Mouse (Mus musculus) liver, postnatal 0 days (tissue): ENCODE measurements around the gene Rps6ka2. TPM values are rescaled to one million over a fixed set of nuclear protein-coding genes. Genes with fewer than 3 reads are reported as not detected.
A peak's percentile ranks its signal among the peaks of the same experiment; 100 is the strongest.

ENCODE experiments used
- ATAC-seq: fragments of 200-750 bp; cut with Nextera tagmentation; 2 replicates; pipeline ENCODE4 v1.8.0; 2017; ENCODE audit warnings: mild to moderate bottlenecking, moderate library complexity
- DNase-seq: peaks from one replicate; pipeline ENCODE4 v3.0.0-alpha.2; 2016
- H3K27ac ChIP-seq: fragments of 300-500 bp; sonication (generic); 2 replicates; pipeline ENCODE4 v1.5.1; 2014; ENCODE audit warnings: antibody characterized with exemption, moderate library complexity, mild to moderate bottlenecking, low read depth
- H3K27me3 ChIP-seq: fragments of 300-500 bp; sonication (generic); 2 replicates; pipeline ENCODE4 v1.6.1; 2014; ENCODE audit warnings: low read length, control low read depth, mixed read lengths; ENCODE audit not compliant: insufficient read depth
- H3K36me3 ChIP-seq: fragments of 300-500 bp; sonication (generic); replicated peaks from 2 replicates; pipeline ENCODE4 v1.6.1; 2014; ENCODE audit warnings: mild to moderate bottlenecking, control low read depth, low read length, moderate library complexity, mixed read lengths; ENCODE audit not compliant: insufficient read depth
- H3K4me1 ChIP-seq: fragments of 300-500 bp; sonication (generic); 2 replicates; pipeline ENCODE4 v1.6.1; 2014; ENCODE audit warnings: antibody characterized with exemption, mild to moderate bottlenecking, control low read depth; ENCODE audit not compliant: insufficient read depth
- H3K4me2 ChIP-seq: fragments of 300-500 bp; sonication (generic); 2 replicates; pipeline ENCODE4 v1.6.1; 2014; ENCODE audit warnings: low read depth, mild to moderate bottlenecking, low read length, moderate library complexity, mixed read lengths
- H3K4me3 ChIP-seq: fragments of 300-500 bp; sonication (generic); 2 replicates; pipeline ENCODE4 v1.5.1; 2014; ENCODE audit warnings: low read depth, low read length
- H3K9ac ChIP-seq: fragments of 300-500 bp; sonication (generic); replicated peaks from 2 replicates; pipeline ENCODE4 v1.6.1; 2014; ENCODE audit warnings: mild to moderate bottlenecking, moderate library complexity
- H3K9me3 ChIP-seq: fragments of 300-500 bp; sonication (generic); 2 replicates; pipeline ENCODE4 v1.6.1; 2016; ENCODE audit warnings: mild to moderate bottlenecking, control low read depth, low read length, mixed read lengths
- CTCF ChIP-seq: sonication (generic); IDR thresholded peaks from 2 replicates; pipeline ENCODE4 v1.5.1; 2016; ENCODE audit warnings: antibody characterized with exemption, low read depth
- EP300 ChIP-seq: IDR thresholded peaks from 2 replicates; pipeline ENCODE4 v1.6.1; 2016; ENCODE audit warnings: antibody characterized with exemption, low read depth, mild to moderate bottlenecking
- WGBS: fragments of 180-500 bp; shearing (Covaris S2); extraction: QIAGEN DNeasy Blood & Tissue Kit; methylation state at CpG from one replicate; pipeline ENCODE4 v1.1.7; 2014; ENCODE audit not compliant: insufficient replicate concordance; 5-methylcytosine and 5-hydroxymethylcytosine counted together
- polyA plus RNA-seq: library from polyadenylated mRNA; unstranded; fragments of >200 nt; fragmentation: Nextera tagmentation; extraction: Ambion mirVana; gene quantifications from 2 replicates; pipeline ENCODE4 v1.2.1, GENCODE M21; 2015

The Rps6ka2 gene
- polyA plus RNA-seq, 1 experiment from 2014 or later = 1.2 TPM

- Histone ChIP-seq H3K4me2 (no peak overlapping the region), H3K9me3 (no peaks in the 10 kb centered on the region), H3K27ac (no peak overlapping the region), H3K36me3 (no peaks in the 10 kb centered on the region), H3K9ac (no peak overlapping the region), H3K4me1 (no peaks in the 10 kb centered on the region), H3K4me3 (no peak overlapping the region), H3K27me3 (no peaks in the 10 kb centered on the region)
- 74% methylated on average over 6 of the region's 6 CpGs for WGBS
- ATAC-seq = no peak
- TF ChIP-seq CTCF (no peak), EP300 (no peak)
- DNase-seq = no peak
These were observed 77.1 kb downstream of the Rps6ka2 start for GRCm38 (mm10) chr17:7246893-7247556.

GRCm38 (mm10) chr17:7250373-7250772 is 80.5 kb downstream of the Rps6ka2 start:
- Histone ChIP-seq H3K36me3 (no peaks in the 10 kb centered on the region), H3K4me2 (no peak overlapping the region), H3K4me3 (no peak overlapping the region), H3K27ac (no peak overlapping the region), H3K27me3 (no peaks in the 10 kb centered on the region), H3K9ac (no peak overlapping the region), H3K4me1 (no peaks in the 10 kb centered on the region), H3K9me3 (no peaks in the 10 kb centered on the region)
- WGBS = 68% methylated on average over 4 of the region's 4 CpGs
- no peak for TF ChIP-seq CTCF
- no peak for TF ChIP-seq EP300
- DNase-seq (no peak), ATAC-seq (no peak)

- DNase-seq = no peak
- Histone ChIP-seq H3K4me3 (no peak overlapping the region), H3K4me1 (peaks cover 3% of the 10 kb centered on the region; the same call in 1 of the 2 replicates), H3K27ac (no peak overlapping the region), H3K27me3 (no peaks in the 10 kb centered on the region), H3K36me3 (no peaks in the 10 kb centered on the region), H3K9ac (no peak overlapping the region), H3K9me3 (no peaks in the 10 kb centered on the region), H3K4me2 (no peak overlapping the region)
- WGBS = 61% methylated on average over 1 of the region's 1 CpGs
- no peak for TF ChIP-seq EP300
- peak; percentile 23; the same call in 1 of the 2 replicates for TF ChIP-seq CTCF
- ATAC-seq = no peak
These were observed 87.3 kb downstream of the Rps6ka2 start for GRCm38 (mm10) chr17:7257208-7257607.

GRCm38 (mm10) chr17:7258748-7259359 is 88.9 kb downstream of the Rps6ka2 start:
- Histone ChIP-seq H3K36me3 (no peaks in the 10 kb centered on the region), H3K4me2 (no peak overlapping the region), H3K4me1 (peaks cover 3% of the 10 kb centered on the region; the same call in 1 of the 2 replicates), H3K9me3 (no peaks in the 10 kb centered on the region), H3K27ac (no peak overlapping the region), H3K4me3 (no peak overlapping the region), H3K27me3 (no peaks in the 10 kb centered on the region), H3K9ac (no peak overlapping the region)
- ATAC-seq = no peak
- no peak for DNase-seq
- 81% methylated on average over 15 of the region's 15 CpGs for WGBS
- no peak for TF ChIP-seq EP300
- TF ChIP-seq CTCF = no peak

- no peak overlapping the region for H3K4me3 ChIP-seq
- ATAC-seq (no peak), DNase-seq (no peak)
- H3K4me2 ChIP-seq = no peak overlapping the region
- peaks cover 3% of the 10 kb centered on the region; the same call in 1 of the 2 replicates for H3K4me1 ChIP-seq
- H3K9ac ChIP-seq = no peak overlapping the region
- H3K27ac ChIP-seq = no peak overlapping the region
- 43% methylated on average over 10 of the region's 10 CpGs for WGBS
- no peaks in the 10 kb centered on the region for H3K27me3 ChIP-seq
- no peaks in the 10 kb centered on the region for H3K36me3 ChIP-seq
- TF ChIP-seq EP300 (no peak), CTCF (no peak)
- H3K9me3 ChIP-seq = no peaks in the 10 kb centered on the region
These were observed 90.4 kb downstream of the Rps6ka2 start for GRCm38 (mm10) chr17:7260360-7260759.

GRCm38 (mm10) chr17:7262056-7262455 is 92.1 kb downstream of the Rps6ka2 start:
- Histone ChIP-seq H3K4me3 (no peak overlapping the region), H3K4me2 (no peak overlapping the region), H3K27me3 (no peaks in the 10 kb centered on the region), H3K9ac (no peak overlapping the region), H3K4me1 (peaks cover 3% of the 10 kb centered on the region; the same call in 1 of the 2 replicates), H3K27ac (no peak overlapping the region), H3K9me3 (no peaks in the 10 kb centered on the region), H3K36me3 (no peaks in the 10 kb centered on the region)
- TF ChIP-seq EP300 = no peak
- TF ChIP-seq CTCF = no peak
- ATAC-seq (no peak), DNase-seq (no peak)
- 42% methylated on average over 10 of the region's 10 CpGs for WGBS
